Mouse (Mus musculus) E14TG2a.4 (cell line): ENCODE data around the gene Gm28047.

Experiments used
- CTCF ChIP-seq: conservative IDR thresholded peaks from 2 replicates; pipeline ENCODE4 v1.5.1; 2014; ENCODE audit warnings: low read length
- POU5F1 ChIP-seq: IDR thresholded peaks from 2 replicates; pipeline ENCODE4 v1.6.1; 2014; ENCODE audit warnings: low read length, borderline replicate concordance

GRCm38 (mm10) chr15:102614224-102614623 lies 10.6 kb downstream of the Gm28047 start:
- TF ChIP-seq CTCF (no peak), POU5F1 (no peak)
